Mouse (Mus musculus): Measurements from ENCODE around the gene Acoxl.
A peak's percentile ranks its signal among the peaks of the same experiment; 100 is the strongest.

The Acoxl gene

DNA sequence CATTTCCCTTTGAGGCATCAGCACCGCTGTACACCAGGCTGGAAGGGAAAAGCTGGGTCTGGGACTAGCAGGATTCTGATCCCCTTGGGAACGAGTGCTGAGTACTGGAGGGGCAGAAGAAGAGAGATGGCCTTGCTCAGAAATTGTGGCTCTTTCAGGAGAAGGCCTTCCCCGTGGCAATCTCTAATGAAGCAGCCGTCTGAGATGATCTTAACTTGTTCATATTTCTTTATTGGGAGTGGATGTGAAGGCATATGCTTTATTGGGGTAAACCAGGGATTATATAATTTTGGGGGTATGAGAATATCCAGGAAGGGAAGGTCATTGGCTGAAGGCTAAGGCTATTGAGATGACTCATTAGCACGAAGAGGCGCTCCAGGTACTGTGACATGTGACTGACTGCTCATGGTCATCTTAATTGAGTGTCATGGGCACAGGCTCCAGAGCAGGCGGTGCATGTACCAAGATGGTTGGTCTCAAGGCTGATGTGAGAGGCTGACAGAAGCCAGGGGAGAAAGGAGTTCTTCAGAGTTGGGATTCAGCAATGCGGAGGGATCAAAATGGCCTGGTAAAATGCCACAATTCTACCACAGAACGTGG, 195.5 kb downstream of the Acoxl start:
- no peak for DNase-seq (ENCODE audit: low spot score)

DNA sequence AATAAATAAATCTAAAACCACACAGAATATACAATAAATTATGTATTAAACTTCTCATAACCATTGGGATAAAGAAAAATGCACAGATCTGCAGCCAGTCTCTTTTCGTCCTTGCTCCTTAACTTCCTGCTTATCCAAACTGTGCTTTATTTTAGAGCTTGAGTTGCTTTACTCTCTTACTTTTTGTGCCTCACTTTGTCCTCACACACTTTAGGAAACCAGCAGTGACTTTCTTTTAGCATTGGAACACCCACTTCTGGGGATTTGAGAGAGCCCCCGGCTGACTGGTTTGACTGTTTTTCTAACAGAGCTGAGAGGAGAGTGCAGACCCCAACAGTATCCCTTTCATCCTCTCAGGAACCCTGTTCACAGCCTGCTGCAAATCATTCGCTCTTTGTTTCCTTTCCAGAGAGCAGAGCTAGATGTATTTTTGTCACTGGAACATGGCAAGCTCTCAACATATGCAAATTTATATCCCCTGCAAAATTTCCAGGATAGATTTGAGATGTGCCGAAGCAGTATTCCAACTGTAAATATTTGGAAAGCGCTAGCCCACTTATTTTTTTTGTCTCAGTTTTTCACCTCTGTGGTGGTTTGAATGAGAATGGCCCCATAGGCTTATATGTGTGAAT, 199.7 kb downstream of the Acoxl start:
- DNase-seq (ENCODE audit: low spot score) = no peak

DNA sequence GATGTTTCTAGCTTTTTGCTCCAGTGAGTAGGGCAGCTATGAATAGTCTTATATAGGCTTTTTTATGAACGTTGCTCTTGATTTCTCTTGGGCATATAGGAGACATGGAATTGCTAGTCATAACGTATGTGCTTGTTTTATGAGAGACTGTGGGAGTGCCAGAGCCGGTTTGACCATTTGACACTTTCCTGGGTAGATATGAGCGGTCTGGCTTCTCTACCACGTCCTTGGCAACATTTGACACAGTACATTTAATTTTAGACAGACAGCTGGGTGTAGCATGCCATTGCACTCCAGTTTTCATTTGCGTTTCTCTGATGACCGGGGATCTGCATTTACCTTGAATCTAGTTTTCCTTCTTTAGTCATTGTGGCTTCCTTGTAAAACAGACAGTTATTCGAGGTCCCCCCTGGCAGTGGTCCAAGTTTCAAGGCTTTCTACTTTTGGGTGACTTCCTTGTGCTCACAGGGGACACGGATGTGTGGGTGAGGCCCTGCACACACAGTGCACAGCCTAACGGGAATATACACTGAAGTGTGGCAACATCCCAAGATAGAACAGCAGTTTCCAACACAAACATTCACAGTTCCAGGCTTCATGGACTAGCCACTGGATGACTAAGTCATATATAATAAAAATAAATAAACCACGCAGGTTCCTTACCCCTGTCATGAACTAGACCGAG, 202.5 kb downstream of the Acoxl start:
- peak; percentile 12 for DNase-seq (ENCODE audit: low spot score)

DNA sequence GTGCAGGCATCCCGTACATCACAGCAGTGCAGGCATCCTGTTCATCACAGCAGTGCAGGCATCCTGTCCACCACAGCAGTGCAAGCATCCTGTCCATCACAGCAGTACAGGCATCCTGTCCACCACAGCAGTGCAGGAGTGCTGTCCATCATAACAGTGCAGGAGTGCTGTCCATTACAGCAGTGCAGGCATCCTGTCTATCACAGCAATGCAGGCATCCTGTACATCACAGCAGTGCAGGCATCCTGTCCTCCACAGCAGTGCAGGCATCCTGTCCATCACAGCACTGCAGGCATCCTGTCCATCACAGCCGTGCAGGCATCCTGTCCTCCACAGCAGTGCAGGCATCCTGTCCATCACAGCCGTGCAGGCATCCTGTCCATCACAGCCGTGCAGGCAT, 207.8 kb downstream of the Acoxl start:
- DNase-seq (ENCODE audit: low spot score) = no peak

DNA sequence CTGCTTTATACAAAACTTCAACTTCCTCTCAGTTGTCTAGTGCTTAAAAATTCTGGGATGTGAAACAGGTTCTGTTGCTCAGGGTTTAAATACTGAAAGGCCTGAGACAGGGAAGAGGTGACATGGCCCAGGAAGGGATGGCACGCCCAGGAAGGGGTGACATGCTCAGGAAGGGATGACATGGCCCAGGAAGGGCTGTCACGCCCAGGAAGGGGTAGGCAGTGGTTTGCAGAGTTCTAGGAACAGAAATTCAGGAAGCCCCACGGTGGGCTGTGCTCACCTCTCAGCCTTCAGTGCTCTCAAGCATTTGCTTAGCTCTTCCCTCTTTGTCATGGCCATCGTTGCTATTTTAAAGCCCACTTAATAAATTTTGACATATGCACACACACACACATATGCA, 216.2 kb downstream of the Acoxl start:
- DNase-seq (ENCODE audit: low spot score) = no peak

DNA sequence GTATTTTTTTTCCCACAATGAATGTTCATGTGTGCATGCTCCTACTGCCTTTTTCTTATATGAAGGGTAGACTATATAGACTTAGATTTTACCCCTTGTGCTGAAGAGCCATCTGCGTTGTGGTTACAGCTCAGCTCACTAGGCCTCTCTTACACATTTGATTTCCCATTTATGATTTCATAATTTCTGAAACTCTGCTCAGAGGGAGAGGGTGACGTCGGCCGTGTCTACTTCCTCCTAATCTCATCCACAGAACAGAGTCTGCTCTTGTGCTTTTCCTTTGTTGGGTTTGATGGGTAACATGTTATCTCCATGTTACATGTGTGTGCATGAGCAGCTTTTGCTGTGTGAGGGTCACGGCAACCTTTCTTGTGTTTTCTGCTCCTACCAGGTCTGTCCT, 219.2 kb downstream of the Acoxl start:
- no peak for DNase-seq (ENCODE audit: low spot score)

DNA sequence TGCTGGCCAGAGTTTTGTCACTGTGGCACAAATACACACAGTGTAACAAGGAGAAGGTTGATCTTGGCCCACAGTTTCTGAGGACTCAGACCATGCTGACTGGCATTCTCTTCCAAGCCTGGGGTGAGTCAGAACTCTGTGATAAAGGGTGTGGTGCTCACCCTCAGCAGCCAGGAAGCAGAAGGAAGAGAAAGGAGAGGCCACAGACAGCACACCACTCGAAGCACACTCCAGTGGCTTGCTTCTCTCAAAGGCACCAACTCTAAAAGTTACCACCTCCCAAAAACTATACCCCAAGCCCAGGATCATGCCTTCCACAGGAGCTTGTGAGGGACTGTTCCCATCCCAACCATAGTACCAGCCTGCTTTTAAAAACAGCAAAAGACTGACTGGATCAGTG, 220.0 kb downstream of the Acoxl start:
- DNase-seq (ENCODE audit: low spot score) = no peak

DNA sequence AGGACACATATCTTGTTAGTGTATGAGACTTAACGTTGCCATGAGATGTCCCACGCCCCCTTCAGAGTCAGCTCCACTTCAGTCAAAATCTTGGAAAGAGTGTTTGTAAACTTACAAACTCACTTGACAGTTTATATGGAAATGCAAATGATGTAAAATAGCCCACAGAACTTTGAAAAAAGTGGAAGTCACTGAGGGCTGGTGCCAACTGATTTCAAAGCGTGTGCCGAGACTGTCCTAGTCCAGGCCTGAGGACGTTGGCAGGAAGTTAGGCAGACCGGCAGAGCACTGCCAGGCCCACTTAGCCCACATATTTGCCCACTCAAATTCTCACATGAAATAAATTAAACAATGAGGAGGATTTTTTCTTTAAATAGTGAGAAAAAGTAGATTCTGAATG, 221.5 kb downstream of the Acoxl start:
- no peak for DNase-seq (ENCODE audit: low spot score)

DNA sequence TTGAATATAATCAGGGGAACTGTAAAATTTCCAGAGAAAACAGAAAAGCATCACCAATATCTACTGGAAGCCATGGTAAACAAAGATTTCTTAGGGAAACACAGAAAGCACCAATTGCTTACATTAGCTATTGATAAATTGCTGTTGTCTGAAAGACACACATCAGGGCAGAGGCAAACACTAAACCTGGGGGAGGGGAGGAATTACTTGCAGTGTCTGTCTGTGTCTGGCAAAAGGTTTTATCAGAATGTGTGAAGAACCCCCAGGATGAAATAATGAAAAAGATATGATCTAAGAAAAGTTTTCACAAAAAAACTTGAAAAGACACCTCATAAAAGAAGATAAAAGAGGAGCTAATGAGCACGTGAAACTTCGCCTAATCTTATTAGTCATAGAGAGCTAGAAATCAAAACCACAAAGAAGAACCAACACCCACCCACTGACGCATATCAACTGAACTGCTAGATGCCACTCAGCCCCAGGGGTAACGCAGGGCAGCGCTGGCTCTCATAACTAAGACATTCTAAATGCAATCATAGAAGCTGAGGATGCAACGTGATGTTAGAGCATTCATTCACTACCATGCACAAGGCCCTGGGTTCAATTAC, 222.1 kb downstream of the Acoxl start:
- no peak for DNase-seq (ENCODE audit: low spot score)

DNA sequence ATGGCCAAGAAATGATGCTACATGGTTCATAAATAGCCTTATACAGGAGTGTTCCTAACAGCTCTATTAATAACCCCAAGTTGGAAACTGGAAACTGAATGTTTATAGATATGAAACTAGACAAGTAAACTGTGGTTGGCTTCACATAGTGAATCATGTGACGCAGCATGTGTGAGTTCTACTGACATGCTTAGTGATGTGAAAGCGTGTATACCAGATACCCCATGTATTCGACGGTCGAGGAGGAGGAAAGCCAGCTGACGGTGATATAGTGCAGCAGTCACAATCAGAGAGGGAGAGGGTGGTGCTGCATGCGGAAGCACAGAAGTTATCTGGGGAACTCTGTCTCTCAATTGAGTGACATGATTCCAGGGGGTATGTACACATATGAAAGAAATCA, 222.8 kb downstream of the Acoxl start:
- no peak for DNase-seq (ENCODE audit: low spot score)

DNA sequence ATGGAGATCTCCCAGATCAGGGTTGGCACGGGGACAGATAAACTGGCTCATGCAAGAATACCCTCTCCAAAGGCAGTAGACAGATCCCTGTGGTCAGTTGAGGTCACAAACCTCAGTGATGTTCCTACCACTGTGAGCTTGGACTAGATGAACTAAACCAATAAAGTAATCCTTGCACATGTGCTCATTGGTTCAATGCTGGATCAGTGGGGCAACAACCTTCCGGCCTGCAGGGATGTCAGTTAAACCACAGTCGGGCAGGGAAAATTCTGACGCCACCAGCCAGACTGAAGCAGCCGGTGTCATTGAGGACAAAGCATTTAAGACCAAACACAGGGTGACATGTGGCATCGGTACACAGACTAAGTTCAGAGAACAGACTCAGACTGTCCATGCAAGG, 224.1 kb downstream of the Acoxl start:
- no peak for DNase-seq (ENCODE audit: low spot score)

DNA sequence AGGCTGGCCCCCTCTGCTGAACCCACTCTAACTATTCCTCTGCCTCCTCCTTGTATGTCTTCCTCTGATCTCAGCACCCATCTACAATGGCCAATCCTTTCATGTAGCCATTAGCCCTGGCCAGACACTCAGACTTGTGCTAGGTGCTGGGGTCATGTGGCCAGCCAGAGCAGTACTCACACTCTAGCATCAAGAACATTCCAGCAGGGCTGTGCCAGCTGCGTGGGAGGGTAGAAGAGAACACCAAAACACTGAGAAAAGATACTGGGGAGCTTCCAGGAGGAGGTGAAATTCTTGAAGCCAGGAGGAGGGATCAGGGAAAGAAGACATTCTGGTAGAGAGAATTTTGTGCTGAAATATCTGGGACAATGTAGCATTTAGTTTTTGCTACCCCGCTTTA, 226.3 kb downstream of the Acoxl start:
- DNase-seq (ENCODE audit: low spot score) = no peak

DNA sequence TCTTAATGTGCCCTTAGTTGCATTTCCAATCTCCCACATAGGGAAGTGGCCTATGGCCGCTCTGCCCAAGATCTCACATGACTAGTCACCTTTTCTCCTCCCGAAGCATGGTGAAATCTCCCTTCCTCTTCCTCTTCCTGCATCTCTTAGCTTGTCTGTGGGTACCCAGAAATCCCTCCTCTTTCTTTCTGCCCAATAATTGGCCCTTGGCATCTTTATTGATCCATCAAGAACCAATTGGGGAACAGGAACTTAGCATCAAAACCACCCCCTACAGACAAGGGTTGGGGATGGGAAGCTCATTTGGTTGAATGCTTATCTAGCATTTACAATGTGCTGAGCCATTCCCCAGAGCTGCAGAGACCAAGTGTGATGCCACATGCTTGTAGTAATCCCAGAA, 226.9 kb downstream of the Acoxl start:
- DNase-seq (ENCODE audit: low spot score) = no peak

DNA sequence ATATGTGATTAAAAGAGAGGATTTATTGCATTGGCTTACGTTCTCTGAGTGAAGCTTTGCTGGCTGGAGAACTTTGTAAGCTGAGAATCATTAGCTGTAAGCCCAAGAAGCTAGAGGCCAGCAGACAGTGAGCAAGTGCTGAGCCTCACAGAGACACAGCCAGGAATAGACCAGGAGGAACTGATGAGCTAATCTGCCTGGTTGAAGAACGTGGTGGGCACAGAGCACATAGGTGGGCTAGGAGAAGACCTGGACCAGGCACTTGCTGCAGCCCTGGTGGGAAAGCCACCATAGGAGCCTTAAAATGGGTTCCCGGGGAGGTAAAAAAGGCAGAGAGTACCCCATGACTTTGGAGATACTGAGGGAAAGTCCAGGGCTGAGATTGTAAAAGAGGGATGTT, 228.5 kb downstream of the Acoxl start:
- DNase-seq (ENCODE audit: low spot score) = no peak

DNA sequence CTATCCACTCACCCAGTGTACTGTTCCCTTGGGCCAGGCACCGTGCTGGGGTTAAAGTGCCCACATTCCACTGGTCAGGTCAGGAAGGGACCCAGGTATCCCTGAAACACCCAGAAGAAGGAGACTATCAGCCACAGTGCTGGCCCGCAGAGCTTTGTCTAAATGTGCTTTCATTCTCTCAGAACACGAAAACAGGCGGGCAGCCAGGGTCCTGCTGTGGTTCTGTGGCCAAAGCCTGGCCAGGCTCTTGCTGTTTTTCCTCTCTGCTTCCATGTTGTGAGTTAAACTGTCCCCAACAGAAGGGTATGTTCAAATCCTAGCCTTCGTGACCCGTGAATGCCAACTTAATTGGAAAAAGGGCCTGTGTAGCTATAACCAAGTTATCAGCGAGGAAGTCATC, 228.9 kb downstream of the Acoxl start:
- DNase-seq (ENCODE audit: low spot score) = no peak

DNA sequence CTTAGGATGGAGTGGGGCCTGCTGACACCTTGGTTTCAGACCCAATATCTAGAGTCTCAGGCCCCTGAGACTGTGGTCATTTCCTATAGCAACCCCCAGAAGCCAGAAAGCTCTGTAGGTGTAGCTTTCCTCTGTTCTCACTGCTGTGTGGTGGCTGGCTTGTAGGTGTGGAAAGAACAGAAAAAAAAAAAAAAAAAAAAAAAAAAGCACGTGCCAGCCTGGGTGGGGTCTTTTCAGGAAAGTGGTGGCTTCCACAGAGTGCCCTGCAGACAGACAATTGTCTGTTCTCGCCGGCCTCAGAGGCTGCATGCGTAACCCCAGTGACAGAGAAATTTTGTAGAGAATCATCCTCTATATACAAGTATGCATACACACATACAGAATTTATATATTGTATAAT, 229.5 kb downstream of the Acoxl start:
- DNase-seq (ENCODE audit: low spot score) = no peak

DNA sequence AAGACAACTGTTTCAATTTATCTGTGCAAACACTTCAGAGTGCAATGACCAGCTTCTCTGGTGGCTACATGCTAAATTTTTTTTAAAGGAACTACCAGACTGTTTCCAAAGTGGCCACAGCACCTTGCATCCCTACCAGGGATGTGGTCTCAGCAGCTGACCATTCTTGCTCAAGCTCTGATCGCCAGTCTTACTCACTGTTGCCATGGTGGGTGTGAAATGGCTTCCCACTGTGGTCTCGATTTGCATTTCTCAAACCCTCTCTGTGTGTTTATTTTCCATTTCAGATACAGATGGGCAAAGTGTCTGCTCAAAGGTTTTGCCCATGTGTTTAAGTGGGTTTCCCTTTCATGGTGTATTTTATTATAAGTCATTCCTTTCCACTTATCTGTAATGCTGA, 230.3 kb downstream of the Acoxl start:
- DNase-seq (ENCODE audit: low spot score) = no peak

DNA sequence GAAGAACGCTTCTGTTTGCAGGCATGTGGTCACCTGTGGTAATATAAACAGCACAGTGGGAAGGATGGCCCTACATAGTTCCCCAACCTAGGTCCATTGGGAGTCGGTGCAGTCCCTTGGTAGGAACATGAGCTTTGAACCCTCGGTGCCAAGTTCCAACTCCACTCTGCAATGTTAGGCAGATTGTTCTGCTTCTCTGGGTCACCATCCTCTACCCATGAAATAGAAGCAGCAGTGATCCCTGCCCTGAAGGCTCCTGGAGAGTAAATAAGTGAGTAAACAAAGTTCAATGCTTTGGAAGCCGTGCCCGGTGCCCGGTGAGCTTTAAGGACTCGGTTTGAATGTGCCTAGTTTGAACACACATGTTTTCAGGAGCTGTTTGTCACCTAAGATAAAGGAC, 233.1 kb downstream of the Acoxl start:
- DNase-seq (ENCODE audit: low spot score) = no peak

DNA sequence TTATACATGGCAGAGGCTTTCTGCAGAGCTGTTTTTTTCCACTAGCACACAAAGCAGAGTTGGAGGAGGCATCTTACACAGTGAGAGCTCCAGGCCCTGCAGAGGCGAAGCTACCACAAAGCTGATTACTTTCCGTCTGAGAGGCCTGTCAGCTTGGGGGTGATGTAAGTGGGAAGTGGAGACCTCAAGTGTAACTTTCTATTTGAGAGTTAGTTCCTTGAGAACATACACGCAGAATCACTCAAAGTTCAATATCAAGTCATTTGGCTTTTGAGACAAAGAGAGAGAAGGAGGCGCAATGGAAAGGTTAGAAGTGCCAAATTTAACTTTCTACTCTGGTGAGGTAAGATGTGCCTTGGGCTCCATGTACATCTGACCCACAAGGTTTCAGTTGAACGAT, 234.3 kb downstream of the Acoxl start:
- no peak for DNase-seq (ENCODE audit: low spot score)

DNA sequence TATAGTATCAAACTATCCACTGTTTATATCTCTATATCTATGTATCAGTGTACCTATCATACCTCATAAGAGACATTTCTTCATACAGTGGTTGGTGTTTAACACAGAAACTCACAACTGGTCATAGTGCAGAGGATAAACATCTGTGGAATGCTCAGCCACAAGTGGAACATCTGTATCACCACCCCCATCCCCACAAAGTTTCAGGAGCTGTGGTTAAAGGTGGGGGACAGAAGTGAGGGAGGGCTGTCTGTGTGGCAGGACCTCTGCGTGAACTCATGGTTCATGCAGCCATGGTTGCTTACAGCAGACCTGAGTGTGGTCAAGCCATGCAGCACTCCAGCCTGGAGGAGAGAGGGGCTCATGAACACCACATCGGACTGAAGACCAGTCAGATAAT, 234.9 kb downstream of the Acoxl start:
- no peak for DNase-seq (ENCODE audit: low spot score)

DNA sequence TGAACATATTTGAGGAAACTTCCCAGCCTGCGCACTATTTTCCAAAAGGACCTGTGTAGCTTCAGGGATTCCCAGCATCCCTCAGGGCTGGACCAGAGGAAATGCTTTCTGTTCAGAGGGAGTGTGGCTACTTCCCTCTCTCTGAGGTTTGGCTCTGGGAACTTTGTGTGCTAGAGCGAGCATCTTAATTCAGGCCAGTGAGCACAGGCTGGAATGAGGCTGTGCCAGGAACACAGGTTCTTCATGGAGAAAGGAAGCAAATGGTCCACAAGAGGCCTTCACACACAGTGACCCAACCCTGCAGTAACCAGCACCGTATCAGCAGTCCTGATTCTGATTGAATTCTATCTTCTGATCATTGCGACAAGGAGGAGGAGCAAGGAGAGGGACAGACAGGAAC, 238.3 kb downstream of the Acoxl start:
- DNase-seq (ENCODE audit: low spot score) = no peak

DNA sequence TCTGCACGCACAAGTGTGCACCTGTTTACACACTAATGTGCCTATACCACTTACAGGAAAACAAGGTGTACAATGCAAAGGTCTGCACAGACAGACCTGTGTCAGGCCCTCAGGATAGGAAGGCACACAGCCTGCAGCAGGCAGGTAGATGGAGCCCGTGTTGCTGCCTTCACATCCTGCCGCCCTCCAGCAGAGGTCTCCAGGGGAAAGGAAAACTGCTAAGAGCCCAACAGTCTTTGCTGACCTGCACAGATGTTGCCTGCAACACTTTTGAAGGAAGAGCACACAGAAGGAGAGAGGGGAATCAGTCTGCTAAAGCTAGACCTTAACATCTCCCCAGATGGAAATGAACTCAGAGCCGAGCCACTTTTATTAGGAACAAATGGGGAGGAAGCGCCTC, 240.2 kb downstream of the Acoxl start:
- no peak for DNase-seq (ENCODE audit: low spot score)

DNA sequence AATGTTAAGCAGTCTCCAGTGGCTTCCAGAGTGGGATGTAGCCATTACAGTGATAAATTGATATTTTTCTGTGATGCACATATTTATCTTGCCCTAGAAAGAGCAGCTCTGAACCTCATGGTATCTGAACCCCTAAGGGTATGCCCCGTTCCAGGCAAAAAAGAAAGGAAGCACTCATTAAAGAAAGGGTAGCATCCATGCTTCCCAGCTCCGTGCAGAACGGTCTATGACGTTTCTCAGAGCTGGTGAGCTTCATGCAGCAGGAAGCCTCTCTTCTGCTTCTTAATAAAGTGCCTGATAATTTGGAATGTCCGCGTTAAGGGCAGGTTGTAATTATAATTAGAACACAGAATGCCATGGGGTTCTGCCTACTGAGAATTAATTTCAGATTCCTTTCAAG, 240.6 kb downstream of the Acoxl start:
- no peak for DNase-seq (ENCODE audit: low spot score)

DNA sequence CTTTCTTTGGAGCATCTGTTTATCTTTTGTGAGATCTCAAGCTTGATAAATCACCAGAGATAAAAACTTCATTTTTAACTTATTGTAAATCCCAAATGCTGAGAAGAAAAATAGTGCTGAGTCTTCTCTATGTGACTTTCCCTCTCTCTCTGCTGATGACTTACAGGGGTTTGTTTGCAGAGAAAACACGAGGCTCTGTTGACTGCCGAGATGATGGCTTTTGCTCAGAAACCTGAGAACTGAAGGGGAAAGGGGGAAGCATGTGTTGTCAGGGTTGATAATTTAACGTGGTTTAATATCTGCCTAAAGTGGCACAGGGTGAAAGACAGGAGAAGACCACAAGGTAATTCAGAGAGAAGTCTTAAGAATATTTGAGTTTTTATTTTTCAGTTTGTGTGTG, 245.2 kb downstream of the Acoxl start:
- no peak for DNase-seq (ENCODE audit: low spot score)
